Mouse (Mus musculus): ENCODE data around the gene Elovl6. TPM values are rescaled to one million over a fixed set of nuclear protein-coding genes. Genes with fewer than 3 reads are reported as not detected.
A peak's percentile ranks its signal among the peaks of the same experiment; 100 is the strongest.

Gene Elovl6
- polyA plus RNA-seq, 1 experiment from 2014 or later: 46.8 TPM

DNA sequence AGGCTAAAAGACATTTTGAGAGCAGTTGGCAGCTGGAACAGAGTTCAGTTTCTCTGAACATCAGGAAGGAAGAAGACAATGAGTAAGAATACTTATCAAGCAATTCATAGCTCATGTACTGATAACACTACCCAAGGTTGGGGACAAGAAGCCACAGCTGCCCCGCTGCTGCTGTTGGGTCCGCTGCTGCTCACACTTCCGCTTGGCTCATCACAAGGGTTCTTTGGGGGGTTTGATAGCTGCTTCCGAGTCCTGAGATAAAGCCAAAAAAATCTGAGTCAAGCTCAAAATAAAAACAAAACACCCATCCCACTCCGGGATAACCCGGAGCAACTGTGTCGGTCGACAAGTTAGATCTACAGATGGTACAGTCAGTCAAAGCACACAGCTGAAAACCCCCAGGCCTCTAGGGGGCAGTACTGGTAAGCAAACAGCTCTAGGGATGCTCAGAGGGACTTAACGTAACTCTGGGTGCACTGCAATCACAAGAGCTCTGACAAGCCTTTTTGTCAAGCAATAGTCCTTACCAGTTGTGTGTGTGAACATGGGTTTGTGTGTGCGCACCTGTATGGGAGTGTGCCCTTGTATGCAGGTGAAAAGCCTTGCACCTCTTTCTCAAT is 151.0 kb downstream of the Elovl6 start:
- Histone ChIP-seq H3K9me3 (ENCODE audit: control insufficient read depth, low read length) (no peaks in the 10 kb centered on the region), H3K4me1 (replicated peaks; ENCODE audit: control insufficient read depth, insufficient read depth, low read length) (no peaks in the 10 kb centered on the region), H3K27me3 (ENCODE audit: control insufficient read depth, insufficient read depth, low read length) (no peaks in the 10 kb centered on the region), H3K27ac (ENCODE audit: low read depth, low read length) (no peak overlapping the region), H3K36me3 (ENCODE audit: control insufficient read depth, insufficient read depth, low read length) (no peaks in the 10 kb centered on the region), H3K9ac (ENCODE audit: low read depth, low read length) (no peak overlapping the region), H3K4me3 (ENCODE audit: low read depth, low read length) (no peak overlapping the region), H3K4me2 (replicated peaks; ENCODE audit: low read depth, low read length) (no peak overlapping the region)
- 91% methylated on average over 10 of the region's 10 CpGs for WGBS
- no peak for ATAC-seq (ENCODE audit: low FRiP score)
- no peak for DNase-seq (ENCODE audit: low spot score)

DNA sequence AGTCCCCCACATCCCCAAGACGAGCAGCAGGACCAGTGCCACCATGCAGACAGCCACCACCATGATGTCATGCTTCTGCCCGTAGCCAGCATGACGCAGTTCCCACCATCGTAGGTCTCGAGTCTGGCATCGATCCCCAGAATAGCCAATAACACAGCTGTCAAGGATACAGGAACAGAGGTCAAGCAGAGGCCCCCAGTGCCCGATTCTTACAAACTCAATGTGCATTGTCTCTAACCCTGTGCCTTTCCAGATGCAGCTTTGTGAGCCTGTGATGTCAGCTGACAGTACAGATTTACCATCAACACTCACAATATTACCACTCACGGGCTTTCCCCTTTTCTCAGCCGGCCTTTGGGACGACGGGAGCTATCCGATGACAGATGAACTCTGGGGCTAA is 154.0 kb downstream of the Elovl6 start:
- Histone ChIP-seq H3K4me2 (replicated peaks; ENCODE audit: low read depth, low read length) (no peak overlapping the region), H3K9ac (ENCODE audit: low read depth, low read length) (no peak overlapping the region), H3K9me3 (ENCODE audit: control insufficient read depth, low read length) (no peaks in the 10 kb centered on the region), H3K4me3 (ENCODE audit: low read depth, low read length) (no peak overlapping the region), H3K36me3 (ENCODE audit: control insufficient read depth, insufficient read depth, low read length) (no peaks in the 10 kb centered on the region), H3K27ac (ENCODE audit: low read depth, low read length) (no peak overlapping the region), H3K4me1 (replicated peaks; ENCODE audit: control insufficient read depth, insufficient read depth, low read length) (no peaks in the 10 kb centered on the region), H3K27me3 (ENCODE audit: control insufficient read depth, insufficient read depth, low read length) (no peaks in the 10 kb centered on the region)
- 78% methylated on average over 12 of the region's 12 CpGs for WGBS
- DNase-seq (ENCODE audit: low spot score) (no peak), ATAC-seq (ENCODE audit: low FRiP score) (no peak)

DNA sequence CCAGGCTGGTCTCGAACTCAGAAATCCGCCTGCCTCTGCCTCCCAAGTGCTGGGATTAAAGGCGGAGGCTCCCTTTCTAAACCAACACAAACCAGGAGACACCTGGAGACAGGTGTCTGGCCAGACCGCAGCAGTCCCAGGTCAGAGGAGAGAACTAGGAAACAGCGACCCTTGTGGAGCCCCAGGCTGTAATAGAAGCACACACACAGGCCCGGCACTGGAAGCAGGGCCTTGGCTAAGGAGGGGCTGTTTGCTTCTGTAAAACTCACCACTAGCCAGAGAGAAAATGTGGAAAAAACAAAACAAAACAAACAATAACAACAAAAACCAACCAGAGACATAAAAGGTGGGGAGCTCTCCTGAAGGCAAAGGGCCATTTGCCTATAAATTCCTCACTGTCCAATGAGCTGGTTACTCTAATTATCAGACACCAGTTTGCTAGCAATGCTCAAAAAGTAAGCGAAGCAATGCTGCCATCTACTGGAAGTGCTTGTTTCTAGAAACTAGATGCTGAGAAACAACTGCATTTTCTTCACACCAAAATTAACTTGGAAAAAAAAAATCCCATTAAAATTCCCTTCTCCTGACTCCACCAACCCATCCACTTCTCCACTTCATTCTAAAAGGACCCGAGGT is 154.7 kb downstream of the Elovl6 start:
- no peak overlapping the region for H3K27ac ChIP-seq (ENCODE audit: low read depth, low read length)
- H3K4me3 ChIP-seq (ENCODE audit: low read depth, low read length): no peak overlapping the region
- DNase-seq (ENCODE audit: low spot score): peak; percentile 84
- H3K4me1 ChIP-seq (replicated peaks; ENCODE audit: control insufficient read depth, insufficient read depth, low read length): no peaks in the 10 kb centered on the region
- no peak overlapping the region for H3K9ac ChIP-seq (ENCODE audit: low read depth, low read length)
- 61% methylated on average over 8 of the region's 8 CpGs for WGBS
- no peaks in the 10 kb centered on the region for H3K36me3 ChIP-seq (ENCODE audit: control insufficient read depth, insufficient read depth, low read length)
- ATAC-seq (ENCODE audit: low FRiP score): 0 out of 2 replicates have a peak, but pooled peaks have one; percentile 33
- no peaks in the 10 kb centered on the region for H3K27me3 ChIP-seq (ENCODE audit: control insufficient read depth, insufficient read depth, low read length)
- H3K9me3 ChIP-seq (ENCODE audit: control insufficient read depth, low read length): no peaks in the 10 kb centered on the region
- no peak overlapping the region for H3K4me2 ChIP-seq (replicated peaks; ENCODE audit: low read depth, low read length)

DNA sequence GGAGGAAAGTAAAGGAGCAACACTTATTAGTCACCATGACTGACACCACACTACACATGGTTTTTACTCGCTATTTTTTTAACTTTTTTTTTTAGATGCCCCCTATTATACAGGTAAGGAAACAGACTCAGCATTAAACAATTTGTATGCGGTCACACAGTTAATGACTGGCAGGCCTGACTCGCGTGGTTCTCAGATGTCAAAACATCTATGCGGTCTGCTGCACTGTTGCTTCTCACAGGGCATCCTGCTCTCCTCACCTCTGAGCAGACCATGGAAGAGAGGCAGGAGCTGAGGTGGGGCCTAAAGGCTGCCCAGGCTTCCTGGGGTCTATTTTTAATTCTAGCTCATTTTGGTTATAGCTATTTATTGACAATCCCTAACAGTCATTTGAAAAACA is 155.3 kb downstream of the Elovl6 start:
- WGBS: 63% methylated on average over 5 of the region's 5 CpGs
- no peak overlapping the region for H3K4me2 ChIP-seq (replicated peaks; ENCODE audit: low read depth, low read length)

More for the DNA sequence above, 155.3 kb downstream of the Elovl6 start:
- Histone ChIP-seq H3K4me3 (ENCODE audit: low read depth, low read length) (no peak overlapping the region), H3K9me3 (ENCODE audit: control insufficient read depth, low read length) (no peaks in the 10 kb centered on the region), H3K36me3 (ENCODE audit: control insufficient read depth, insufficient read depth, low read length) (no peaks in the 10 kb centered on the region), H3K9ac (ENCODE audit: low read depth, low read length) (no peak overlapping the region), H3K27me3 (ENCODE audit: control insufficient read depth, insufficient read depth, low read length) (no peaks in the 10 kb centered on the region), H3K27ac (ENCODE audit: low read depth, low read length) (no peak overlapping the region), H3K4me1 (replicated peaks; ENCODE audit: control insufficient read depth, insufficient read depth, low read length) (no peaks in the 10 kb centered on the region)
- no peak for ATAC-seq (ENCODE audit: low FRiP score)
- DNase-seq (ENCODE audit: low spot score): no peak

Other genes starting within 250 kb of the Elovl6 start
- 0.39 and 0.49 TPM in 2 replicates for gene Enpep, start 199.6 kb upstream of the Elovl6 start, polyA plus RNA-seq (2014; fragmentation: Nextera tagmentation; extraction: Ambion mirVana)
- 1.4 and 2.0 TPM in 2 replicates for gene Egf, start 223.0 kb downstream of the Elovl6 start, polyA plus RNA-seq (2014; fragmentation: Nextera tagmentation; extraction: Ambion mirVana)